Mouse (Mus musculus) neural tube, embryonic 14.5 days (tissue): ENCODE results near the gene Gm49673. TPM values are rescaled to one million over a fixed set of nuclear protein-coding genes. Genes with fewer than 3 reads are reported as not detected.
"Not testable (repeated sequence)": the region's sequence is repeated elsewhere in the genome, so short reads cannot be mapped to it uniquely, and the experiment has no call there.

Source experiments
- ATAC-seq: fragments of 200-750 bp; cut with Nextera tagmentation; 2 replicates; pipeline ENCODE4 v1.8.0; 2017; ENCODE audit warnings: low read depth, mild to moderate bottlenecking, moderate TSS enrichment, moderate library complexity
- H3K27ac ChIP-seq: fragments of 300-500 bp; sonication (generic); 2 replicates; pipeline ENCODE4 v1.5.1; 2014; ENCODE audit warnings: low read depth, mild to moderate bottlenecking, control low read depth, low read length, moderate library complexity, mixed read lengths
- H3K27me3 ChIP-seq: fragments of 300-500 bp; sonication (generic); 2 replicates; pipeline ENCODE4 v1.6.1; 2014; ENCODE audit warnings: low read length; ENCODE audit not compliant: control insufficient read depth, insufficient read depth
- H3K36me3 ChIP-seq: fragments of 300-500 bp; sonication (generic); 2 replicates; pipeline ENCODE4 v1.6.1; 2014; ENCODE audit warnings: low read length, mixed read lengths; ENCODE audit not compliant: control insufficient read depth, insufficient read depth
- H3K4me1 ChIP-seq: fragments of 300-500 bp; sonication (generic); 2 replicates; pipeline ENCODE4 v1.6.1; 2014; ENCODE audit warnings: low read length; ENCODE audit not compliant: control insufficient read depth, insufficient read depth
- H3K4me2 ChIP-seq: fragments of 300-500 bp; sonication (generic); 2 replicates; pipeline ENCODE4 v1.6.1; 2014; ENCODE audit warnings: mild to moderate bottlenecking, low read depth, low read length, control low read depth
- H3K4me3 ChIP-seq: fragments of 300-500 bp; sonication (generic); 2 replicates; pipeline ENCODE4 v1.5.1; 2014; ENCODE audit warnings: low read depth, low read length, control low read depth, mixed read lengths
- H3K9ac ChIP-seq: fragments of 300-500 bp; sonication (generic); replicated peaks from 2 replicates; pipeline ENCODE4 v1.6.1; 2014; ENCODE audit warnings: low read depth, mild to moderate bottlenecking, control low read depth, low read length, mixed read lengths
- H3K9me3 ChIP-seq: fragments of 300-500 bp; sonication (generic); 2 replicates; pipeline ENCODE4 v1.6.1; 2016; ENCODE audit warnings: low read length; ENCODE audit not compliant: control insufficient read depth
- WGBS: fragments of 180-500 bp; shearing (Covaris S2); extraction: QIAGEN DNeasy Blood & Tissue Kit; methylation state at CpG from one replicate; pipeline ENCODE4 v1.1.7; 2014; 5-methylcytosine and 5-hydroxymethylcytosine counted together
- polyA plus RNA-seq: library from polyadenylated mRNA; unstranded; fragments of >200 nt; fragmentation: Nextera tagmentation; extraction: Ambion mirVana; gene quantifications from 2 replicates; pipeline ENCODE4 v1.2.1, GENCODE M21; 2014

Gm49673 gene
- polyA plus RNA-seq, 1 experiment from 2014 or later: 0.33 TPM

GRCm38 (mm10) chr17:8166454-8166853 lies 18.9 kb upstream of the Gm49673 start:
- H3K27ac ChIP-seq, ATAC-seq, H3K4me3 ChIP-seq, H3K27me3 ChIP-seq, H3K9me3 ChIP-seq, H3K4me1 ChIP-seq, H3K9ac ChIP-seq: not testable (repeated sequence)
- WGBS: 14% methylated on average over 1 of the region's 3 CpGs
- H3K36me3 ChIP-seq: peaks cover 13% of the 10 kb centered on the region
- peak overlapping the region; percentile 36; the same call in 1 of the 2 replicates for H3K4me2 ChIP-seq

- H3K4me1 ChIP-seq, H3K27me3 ChIP-seq, H3K9ac ChIP-seq, H3K9me3 ChIP-seq, ATAC-seq, H3K27ac ChIP-seq: not testable (repeated sequence)
- peaks cover 13% of the 10 kb centered on the region for H3K36me3 ChIP-seq
- H3K4me3 ChIP-seq: peak overlapping the region; percentile 38
- WGBS: under 1% methylated on average over 11 of the region's 11 CpGs
- H3K4me2 ChIP-seq: peak overlapping the region; percentile 36
Measured at GRCm38 (mm10) chr17:8165977-8166376, 18.4 kb upstream of the Gm49673 start.

DNA sequence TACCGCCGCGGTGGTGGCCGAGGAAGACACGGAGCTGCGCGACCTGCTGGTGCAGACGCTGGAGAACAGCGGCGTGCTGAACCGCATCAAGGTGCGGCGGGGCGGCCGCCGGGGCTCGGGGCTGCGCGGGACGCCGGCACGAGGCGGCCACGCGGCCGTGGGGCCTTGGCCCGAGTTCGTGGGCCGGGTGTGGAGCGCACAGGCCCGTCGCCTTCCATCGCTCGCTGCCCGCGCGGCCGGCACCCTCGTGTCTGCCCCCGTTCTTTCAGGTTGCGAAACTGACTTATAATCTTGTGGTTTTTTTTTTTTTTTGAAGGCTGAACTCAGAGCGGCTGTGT lies 18.0 kb upstream of the Gm49673 start:
- 0 out of 2 replicates have a peak overlapping the region, but pooled peaks have one; percentile 34 for H3K9ac ChIP-seq
- not testable (repeated sequence) for H3K27me3 ChIP-seq, H3K27ac ChIP-seq, H3K9me3 ChIP-seq, ATAC-seq, H3K4me1 ChIP-seq
- WGBS: 0% methylated on average over 33 of the region's 42 CpGs
- peak overlapping the region; percentile 38 for H3K4me3 ChIP-seq
- H3K4me2 ChIP-seq: peak overlapping the region; percentile 36; the same call in 1 of the 2 replicates
- H3K36me3 ChIP-seq: peaks cover 12% of the 10 kb centered on the region

GRCm38 (mm10) chr17:8164701-8165607 lies 17.4 kb upstream of the Gm49673 start, which contains the start of gene Fgfr1op:
Fgfr1op (plus strand) TSS chr17:8165501.
- H3K27me3 ChIP-seq, H3K36me3 ChIP-seq, H3K27ac ChIP-seq, H3K9me3 ChIP-seq, H3K4me1 ChIP-seq: not testable (repeated sequence)
- Histone ChIP-seq H3K4me2 (peak within 1 kb of the TSS; percentile 36), H3K9ac (0 out of 2 replicates have a peak within 1 kb of the TSS, but pooled peaks have one; percentile 34), H3K4me3 (peak within 1 kb of the TSS; percentile 38)
- peak; percentile 97 for ATAC-seq
- 2% methylated on average over 12 of the region's 55 CpGs for WGBS

GRCm38 (mm10) chr17:8160969-8161368 lies 13.4 kb upstream of the Gm49673 start:
- H3K9ac ChIP-seq, H3K9me3 ChIP-seq, H3K4me1 ChIP-seq, H3K4me2 ChIP-seq, ATAC-seq, H3K4me3 ChIP-seq, H3K36me3 ChIP-seq, H3K27ac ChIP-seq, H3K27me3 ChIP-seq: not testable (repeated sequence)
- 5% methylated on average over 1 of the region's 3 CpGs for WGBS

DNA sequence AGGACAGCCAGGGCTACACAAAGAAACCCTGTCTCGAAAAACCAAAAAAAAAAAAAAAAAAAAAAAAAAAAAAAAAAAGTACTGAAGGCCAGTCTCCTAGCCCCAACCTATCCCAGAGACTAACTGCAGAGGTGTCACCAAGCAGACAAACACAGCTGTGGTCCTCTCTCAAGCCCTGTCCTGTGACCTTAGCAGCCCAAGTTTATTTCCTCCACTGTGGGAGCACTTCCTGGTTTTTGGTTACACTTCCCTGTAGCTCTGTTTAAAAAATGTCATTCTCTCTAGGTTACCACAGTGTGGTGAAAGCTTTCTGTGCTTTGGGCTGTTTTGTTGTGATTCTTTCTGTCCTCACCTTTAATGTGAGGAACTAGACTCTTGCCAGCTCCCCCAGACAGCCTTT lies 11.0 kb upstream of the Gm49673 start:
- not testable (repeated sequence) for H3K9me3 ChIP-seq, H3K4me3 ChIP-seq, H3K4me1 ChIP-seq, ATAC-seq, H3K27me3 ChIP-seq, H3K9ac ChIP-seq, H3K36me3 ChIP-seq, H3K4me2 ChIP-seq, H3K27ac ChIP-seq
- WGBS: no CpG with 5 or more reads among the region's 1 CpGs

DNA sequence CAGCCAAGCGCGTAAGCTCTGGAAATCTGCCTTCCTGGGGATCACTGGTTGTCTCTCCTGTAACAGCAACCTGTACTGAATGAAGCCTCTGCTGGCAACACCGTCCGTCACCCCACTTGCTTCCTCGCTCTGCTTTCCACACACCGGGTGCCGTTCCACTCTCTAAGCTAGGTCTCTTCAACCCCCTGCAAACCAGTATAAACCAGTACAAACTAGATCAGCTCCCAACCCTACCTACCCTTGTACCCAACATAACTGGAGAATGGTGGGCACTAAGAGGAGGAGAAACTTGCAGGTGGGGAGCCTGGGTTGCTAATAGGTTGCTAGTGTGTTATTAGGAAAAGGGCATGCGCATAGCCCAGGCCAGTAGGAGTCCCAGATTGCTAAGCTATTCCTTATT lies 8.4 kb upstream of the Gm49673 start:
- not testable (repeated sequence) for H3K9me3 ChIP-seq, H3K4me1 ChIP-seq, H3K27me3 ChIP-seq, H3K4me3 ChIP-seq, H3K36me3 ChIP-seq, H3K4me2 ChIP-seq, H3K27ac ChIP-seq, H3K9ac ChIP-seq, ATAC-seq
- WGBS: no CpG with 5 or more reads among the region's 8 CpGs

- H3K4me1 ChIP-seq, H3K4me3 ChIP-seq, ATAC-seq, H3K9ac ChIP-seq, H3K27me3 ChIP-seq, H3K36me3 ChIP-seq, H3K9me3 ChIP-seq, H3K27ac ChIP-seq, H3K4me2 ChIP-seq: not testable (repeated sequence)
- WGBS: 86% methylated on average over 6 of the region's 7 CpGs
Measured at GRCm38 (mm10) chr17:8155010-8155409, 7.4 kb upstream of the Gm49673 start.

DNA sequence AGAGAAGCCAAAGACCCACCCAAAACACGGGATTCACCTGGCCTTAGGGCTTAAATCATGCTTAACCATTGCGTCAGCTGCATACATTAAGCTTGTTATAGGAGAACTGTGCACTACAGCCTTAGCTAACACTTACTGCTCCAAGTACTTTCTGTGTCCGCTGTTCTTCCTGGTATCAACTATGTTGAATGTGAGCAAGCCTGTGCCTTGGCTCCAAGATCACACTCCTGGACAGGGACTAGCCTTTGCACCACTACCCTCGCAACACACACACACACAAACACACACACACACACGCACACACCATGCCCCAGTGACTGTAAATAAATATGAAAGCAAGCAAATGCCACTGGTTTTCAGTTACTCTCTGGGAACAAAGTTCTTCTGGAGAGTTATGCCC lies 657 bp downstream of the Gm49673 start:
- H3K36me3 ChIP-seq, H3K27ac ChIP-seq, H3K9me3 ChIP-seq, H3K27me3 ChIP-seq, H3K9ac ChIP-seq, H3K4me1 ChIP-seq: not testable (repeated sequence)
- peak; percentile 10 for ATAC-seq
- Histone ChIP-seq H3K4me2 (peak overlapping the region; percentile 46), H3K4me3 (peak overlapping the region; percentile 40)
- 24% methylated on average over 5 of the region's 5 CpGs for WGBS
